Mouse (Mus musculus): Measurements from ENCODE around the gene Cd300a.
A peak's percentile ranks its signal among the peaks of the same experiment; 100 is the strongest.
"Not testable (repeated sequence)": the region's sequence is repeated elsewhere in the genome, so short reads cannot be mapped to it uniquely, and the experiment has no call there.

The Cd300a gene

GRCm38 (mm10) chr11:114907567-114907966 lies 17.7 kb downstream of the Cd300a start:
- no peak for DNase-seq (ENCODE audit: low spot score in 2 of 2)

GRCm38 (mm10) chr11:114908086-114908485 lies 18.2 kb downstream of the Cd300a start:
- DNase-seq (ENCODE audit: low spot score in 2 of 2) = no peak

- DNase-seq (ENCODE audit: low spot score in 2 of 2) = not testable (repeated sequence)
Observed at GRCm38 (mm10) chr11:114909538-114909937, 19.7 kb downstream of the Cd300a start.

GRCm38 (mm10) chr11:114912847-114913246 lies 23.0 kb downstream of the Cd300a start:
- DNase-seq (ENCODE audit: low spot score in 2 of 2) = peak; percentile 40 to 81

- DNase-seq (ENCODE audit: low spot score in 2 of 2) = no peak
Observed at GRCm38 (mm10) chr11:114914978-114915377, 25.1 kb downstream of the Cd300a start.

- no peak for DNase-seq (ENCODE audit: low spot score in 2 of 2)
Observed at GRCm38 (mm10) chr11:114917120-114917519, 27.3 kb downstream of the Cd300a start.

GRCm38 (mm10) chr11:114922439-114922838 lies 32.6 kb downstream of the Cd300a start:
- DNase-seq (ENCODE audit: low spot score in 2 of 2) = no peak

- DNase-seq (ENCODE audit: low spot score in 2 of 2) = no peak
Observed at GRCm38 (mm10) chr11:114923961-114924360, 34.1 kb downstream of the Cd300a start.

- no peak for DNase-seq (ENCODE audit: low spot score in 2 of 2)
Observed at GRCm38 (mm10) chr11:114929581-114929980, 39.7 kb downstream of the Cd300a start.

GRCm38 (mm10) chr11:114931041-114931440 lies 41.2 kb downstream of the Cd300a start:
- DNase-seq (ENCODE audit: low spot score in 2 of 2) = no peak

GRCm38 (mm10) chr11:114933591-114933990 lies 43.8 kb downstream of the Cd300a start:
- no peak for DNase-seq (ENCODE audit: low spot score in 2 of 2)

- DNase-seq (ENCODE audit: low spot score in 2 of 2) = no peak
Observed at GRCm38 (mm10) chr11:114934144-114934543, 44.3 kb downstream of the Cd300a start, which contains the start of gene Cd300lb. Gene Cd300lb, minus strand, starts transcription at chr11:114934386.
